Mouse (Mus musculus) liver, embryonic 12.5 days (tissue): ENCODE data around the gene Btn1a1. TPM values are rescaled to one million over a fixed set of nuclear protein-coding genes. Genes with fewer than 3 reads are reported as not detected.

Experiments used
- ATAC-seq: fragments of 200-750 bp; cut with Nextera tagmentation; 2 replicates; pipeline ENCODE4 v1.8.0; 2017; ENCODE audit warnings: moderate number of reproducible peaks, mild to moderate bottlenecking, moderate library complexity
- H3K27ac ChIP-seq: fragments of 300-500 bp; sonication (generic); 2 replicates; pipeline ENCODE4 v1.5.1; 2016; ENCODE audit warnings: mild to moderate bottlenecking
- H3K27me3 ChIP-seq: fragments of 300-500 bp; sonication (generic); replicated peaks from 2 replicates; pipeline ENCODE4 v1.6.1; 2016; ENCODE audit warnings: mild to moderate bottlenecking, moderate library complexity
- H3K36me3 ChIP-seq: fragments of 300-500 bp; sonication (generic); 2 replicates; pipeline ENCODE4 v1.6.1; 2016; ENCODE audit warnings: mild to moderate bottlenecking, moderate library complexity
- H3K4me1 ChIP-seq: fragments of 300-500 bp; sonication (generic); 2 replicates; pipeline ENCODE4 v1.6.1; 2016
- H3K4me2 ChIP-seq: fragments of 300-500 bp; sonication (generic); 2 replicates; pipeline ENCODE4 v1.6.1; 2016; ENCODE audit warnings: mild to moderate bottlenecking, moderate library complexity
- H3K4me3 ChIP-seq: fragments of 300-500 bp; sonication (generic); 2 replicates; pipeline ENCODE4 v1.5.1; 2016; ENCODE audit warnings: mild to moderate bottlenecking, moderate library complexity
- H3K9ac ChIP-seq: fragments of 300-500 bp; sonication (generic); 2 replicates; pipeline ENCODE4 v1.6.1; 2016; ENCODE audit warnings: mild to moderate bottlenecking, moderate library complexity
- H3K9me3 ChIP-seq: fragments of 300-500 bp; sonication (generic); replicated peaks from 2 replicates; pipeline ENCODE4 v1.6.1; 2016; ENCODE audit warnings: mild to moderate bottlenecking, moderate library complexity
- WGBS: fragments of 180-500 bp; shearing (Covaris S2); methylation state at CpG from one replicate; pipeline ENCODE4 v1.1.7; 2016; ENCODE audit not compliant: insufficient replicate concordance; 5-methylcytosine and 5-hydroxymethylcytosine counted together
- polyA plus RNA-seq: library from polyadenylated mRNA; unstranded; fragments of >200 nt; fragmentation: Nextera tagmentation; extraction: Ambion mirVana; gene quantifications from 2 replicates; pipeline ENCODE4 v1.2.1, GENCODE M21; 2016

Gene Btn1a1
- polyA plus RNA-seq, 1 experiment from 2014 or later: 1.9 TPM

DNA sequence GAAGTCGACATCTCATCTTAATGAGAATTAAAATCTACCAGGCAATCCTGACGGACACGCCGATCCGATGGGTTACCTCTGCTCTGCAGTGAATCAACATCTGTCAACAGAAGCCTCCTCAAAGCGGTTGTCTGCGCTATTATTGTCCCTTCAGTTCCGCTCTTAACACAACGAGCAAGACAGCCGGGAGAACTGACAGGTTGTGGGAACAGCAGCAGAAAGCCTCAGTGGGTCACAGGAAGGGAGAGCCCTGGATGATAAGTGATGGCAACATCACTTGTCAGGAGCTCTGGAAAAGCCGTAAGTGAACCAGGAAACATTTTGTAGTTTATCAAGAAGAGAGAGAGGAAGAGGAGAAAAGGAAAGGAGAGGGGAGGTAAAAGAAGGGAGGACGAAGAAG is 30.0 kb downstream of the Btn1a1 start:
- H3K4me3 ChIP-seq: peak overlapping the region; percentile 72
- H3K27ac ChIP-seq: peak overlapping the region; percentile 81
- H3K27me3 ChIP-seq: no peaks in the 10 kb centered on the region
- peaks cover 41% of the 10 kb centered on the region for H3K4me1 ChIP-seq
- ATAC-seq: no peak
- H3K36me3 ChIP-seq: no peaks in the 10 kb centered on the region
- 0% methylated on average over 12 of the region's 12 CpGs for WGBS
- peak overlapping the region; percentile 75 for H3K9ac ChIP-seq
- H3K4me2 ChIP-seq: peak overlapping the region; percentile 88
- no peaks in the 10 kb centered on the region for H3K9me3 ChIP-seq

DNA sequence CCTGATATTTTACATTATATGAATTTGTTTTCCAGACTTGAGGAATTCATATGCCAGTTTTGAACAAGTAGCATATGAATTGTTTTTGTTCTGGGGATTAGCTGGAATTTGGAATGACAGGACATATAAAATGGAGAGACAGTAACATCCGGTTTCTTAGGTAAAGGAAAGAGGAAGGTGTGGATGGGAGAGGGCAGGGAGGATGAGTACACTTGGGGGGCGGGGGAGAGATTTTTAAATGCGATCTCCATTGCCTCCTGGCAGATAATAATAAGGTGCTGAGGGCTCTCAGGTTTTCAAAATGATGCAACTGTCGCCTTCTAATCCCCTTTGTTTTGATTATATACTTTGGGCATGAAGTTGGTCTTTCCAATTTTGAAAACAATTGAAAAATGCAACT is 30.5 kb downstream of the Btn1a1 start:
- Histone ChIP-seq H3K36me3 (no peaks in the 10 kb centered on the region), H3K9me3 (no peaks in the 10 kb centered on the region), H3K4me1 (peaks cover 44% of the 10 kb centered on the region), H3K9ac (peak overlapping the region; percentile 75), H3K27ac (peak overlapping the region; percentile 81), H3K4me3 (peak overlapping the region; percentile 72), H3K4me2 (peak overlapping the region; percentile 88), H3K27me3 (no peaks in the 10 kb centered on the region)
- 11% methylated on average over 4 of the region's 4 CpGs for whole genome bisulfite sequencing
- no peak for ATAC-seq

DNA sequence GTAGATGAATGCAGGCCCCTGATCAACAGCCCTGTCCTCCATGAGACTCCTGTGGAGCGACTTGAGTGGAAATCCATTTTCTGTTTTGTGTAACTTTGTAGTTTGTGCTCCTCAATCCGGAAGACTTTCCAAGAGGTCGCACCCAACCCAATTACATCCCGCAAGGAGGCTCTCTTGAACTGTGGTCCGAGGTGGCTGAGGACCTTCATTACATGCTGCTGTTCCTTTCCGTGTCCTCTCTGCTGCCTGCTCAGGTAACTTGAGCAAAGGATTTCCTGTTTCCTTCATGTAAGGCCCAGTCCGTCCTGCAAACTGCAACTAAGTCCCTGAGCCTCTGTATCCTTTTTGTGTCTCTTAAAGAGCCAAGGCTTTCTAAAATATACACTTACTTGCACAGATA is 31.3 kb downstream of the Btn1a1 start:
- Histone ChIP-seq H3K9me3 (no peaks in the 10 kb centered on the region), H3K36me3 (no peaks in the 10 kb centered on the region), H3K4me1 (peaks cover 47% of the 10 kb centered on the region), H3K27me3 (no peaks in the 10 kb centered on the region), H3K4me3 (peak overlapping the region; percentile 72), H3K4me2 (peak overlapping the region; percentile 88), H3K27ac (peak overlapping the region; percentile 57), H3K9ac (peak overlapping the region; percentile 75)
- ATAC-seq: no peak
- 13% methylated on average over 7 of the region's 7 CpGs for WGBS

DNA sequence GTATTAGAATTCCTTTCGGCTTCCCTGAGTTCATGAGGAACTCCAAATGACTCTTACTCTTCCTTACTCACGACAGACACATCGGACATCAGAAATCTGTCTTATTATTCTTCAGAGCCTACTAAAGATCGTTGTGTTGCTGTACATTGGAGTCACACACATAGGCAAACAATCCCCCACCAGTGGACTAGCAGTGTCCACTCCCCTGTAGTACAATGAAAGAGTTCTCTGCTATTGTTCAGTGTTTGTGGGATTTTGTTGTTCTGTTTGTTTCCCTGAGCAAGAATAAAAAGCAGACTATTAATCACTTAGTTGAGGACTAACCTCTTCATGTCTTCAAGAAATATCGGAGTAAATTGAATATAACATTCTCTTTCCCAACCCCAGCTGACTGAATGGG is 31.9 kb downstream of the Btn1a1 start:
- no peak for ATAC-seq
- Histone ChIP-seq H3K36me3 (no peaks in the 10 kb centered on the region), H3K9me3 (no peaks in the 10 kb centered on the region), H3K4me1 (peaks cover 47% of the 10 kb centered on the region), H3K9ac (peak overlapping the region; percentile 49; the same call in 1 of the 2 replicates), H3K27me3 (no peaks in the 10 kb centered on the region), H3K4me3 (peak overlapping the region; percentile 17; the same call in 1 of the 2 replicates), H3K27ac (0 out of 2 replicates have a peak overlapping the region, but pooled peaks have one; percentile 5), H3K4me2 (peak overlapping the region; percentile 88)
- 59% methylated on average over 5 of the region's 5 CpGs for WGBS

- peaks cover 50% of the 10 kb centered on the region for H3K4me1 ChIP-seq
- H3K27ac ChIP-seq: peak overlapping the region; percentile 86
- no peaks in the 10 kb centered on the region for H3K27me3 ChIP-seq
- peak overlapping the region; percentile 63 for H3K4me3 ChIP-seq
- 11% methylated on average over 5 of the region's 5 CpGs for WGBS
- H3K4me2 ChIP-seq: peak overlapping the region; percentile 88
- no peak for ATAC-seq
- H3K36me3 ChIP-seq: no peaks in the 10 kb centered on the region
- no peaks in the 10 kb centered on the region for H3K9me3 ChIP-seq
- H3K9ac ChIP-seq: peak overlapping the region; percentile 72
Measured at GRCm38 (mm10) chr13:23433206-23433605, 32.5 kb downstream of the Btn1a1 start.

GRCm38 (mm10) chr13:23432562-23433201 is 33.0 kb downstream of the Btn1a1 start:
- no peaks in the 10 kb centered on the region for H3K27me3 ChIP-seq
- H3K36me3 ChIP-seq: no peaks in the 10 kb centered on the region
- H3K27ac ChIP-seq: peak overlapping the region; percentile 86
- no peaks in the 10 kb centered on the region for H3K9me3 ChIP-seq
- peaks cover 54% of the 10 kb centered on the region for H3K4me1 ChIP-seq
- H3K4me2 ChIP-seq: peak overlapping the region; percentile 88
- peak overlapping the region; percentile 72 for H3K9ac ChIP-seq
- ATAC-seq: peak; percentile 91
- WGBS: under 1% methylated on average over 28 of the region's 28 CpGs
- peak overlapping the region; percentile 63 for H3K4me3 ChIP-seq

GRCm38 (mm10) chr13:23431351-23431771 is 34.3 kb downstream of the Btn1a1 start:
- H3K4me3 ChIP-seq: peak overlapping the region; percentile 63
- H3K27ac ChIP-seq: peak overlapping the region; percentile 86
- under 1% methylated on average over 15 of the region's 15 CpGs for WGBS
- H3K4me2 ChIP-seq: peak overlapping the region; percentile 88
- peak; percentile 60 for ATAC-seq
- no peaks in the 10 kb centered on the region for H3K9me3 ChIP-seq
- H3K9ac ChIP-seq: peak overlapping the region; percentile 72
- no peaks in the 10 kb centered on the region for H3K27me3 ChIP-seq
- no peaks in the 10 kb centered on the region for H3K36me3 ChIP-seq
- H3K4me1 ChIP-seq: peaks cover 67% of the 10 kb centered on the region

DNA sequence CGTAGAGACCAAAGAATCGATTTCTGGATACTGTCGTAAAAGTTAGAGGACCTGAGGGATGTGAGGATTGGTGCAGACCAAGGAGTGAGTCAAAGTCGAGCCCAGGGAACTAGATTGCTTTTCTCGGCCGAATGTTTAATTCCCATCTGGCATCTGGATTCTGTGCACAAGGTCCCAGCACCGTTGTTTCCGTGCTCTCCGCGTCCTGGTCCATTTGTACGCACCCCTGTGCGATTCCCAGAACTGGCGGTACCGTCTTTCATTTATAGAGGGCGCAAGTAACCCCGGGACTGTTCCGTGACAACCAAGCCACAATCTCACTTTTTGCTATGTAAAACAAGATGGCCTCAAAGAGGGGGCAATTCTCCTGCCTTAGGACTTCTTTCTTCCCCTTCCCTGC is 35.0 kb downstream of the Btn1a1 start:
- peak overlapping the region; percentile 63 for H3K4me3 ChIP-seq
- WGBS: under 1% methylated on average over 17 of the region's 17 CpGs
- ATAC-seq: peak; percentile 30; the same call in 1 of the 2 replicates
- H3K27me3 ChIP-seq: no peaks in the 10 kb centered on the region
- no peaks in the 10 kb centered on the region for H3K36me3 ChIP-seq
- H3K4me1 ChIP-seq: peaks cover 71% of the 10 kb centered on the region
- peak overlapping the region; percentile 86 for H3K27ac ChIP-seq
- H3K4me2 ChIP-seq: peak overlapping the region; percentile 88
- H3K9me3 ChIP-seq: no peaks in the 10 kb centered on the region
- peak overlapping the region; percentile 72 for H3K9ac ChIP-seq

- WGBS: 31% methylated on average over 10 of the region's 10 CpGs
- Histone ChIP-seq H3K27me3 (no peaks in the 10 kb centered on the region), H3K36me3 (no peaks in the 10 kb centered on the region), H3K4me2 (peak overlapping the region; percentile 88), H3K4me3 (peak overlapping the region; percentile 63), H3K9ac (peak overlapping the region; percentile 72), H3K4me1 (peaks cover 71% of the 10 kb centered on the region), H3K27ac (no peak overlapping the region), H3K9me3 (no peaks in the 10 kb centered on the region)
- ATAC-seq: no peak
Measured at GRCm38 (mm10) chr13:23429771-23430380, 35.8 kb downstream of the Btn1a1 start.

GRCm38 (mm10) chr13:23428166-23428993 is 37.3 kb downstream of the Btn1a1 start:
- no peak overlapping the region for H3K9ac ChIP-seq
- H3K4me3 ChIP-seq: no peak overlapping the region
- no peak overlapping the region for H3K27ac ChIP-seq
- ATAC-seq: no peak
- no peaks in the 10 kb centered on the region for H3K27me3 ChIP-seq
- H3K9me3 ChIP-seq: no peaks in the 10 kb centered on the region
- peaks cover 61% of the 10 kb centered on the region for H3K4me1 ChIP-seq
- no peaks in the 10 kb centered on the region for H3K36me3 ChIP-seq
- H3K4me2 ChIP-seq: peak overlapping the region; percentile 12; the same call in 1 of the 2 replicates
- WGBS: 40% methylated on average over 16 of the region's 16 CpGs

- ATAC-seq: no peak
- no peak overlapping the region for H3K4me3 ChIP-seq
- no peak overlapping the region for H3K9ac ChIP-seq
- no peaks in the 10 kb centered on the region for H3K9me3 ChIP-seq
- no peak overlapping the region for H3K27ac ChIP-seq
- no peaks in the 10 kb centered on the region for H3K27me3 ChIP-seq
- H3K4me1 ChIP-seq: peaks cover 65% of the 10 kb centered on the region
- 64% methylated on average over 10 of the region's 10 CpGs for WGBS
- peak overlapping the region; percentile 90 for H3K4me2 ChIP-seq
- peaks cover 2% of the 10 kb centered on the region for H3K36me3 ChIP-seq
Measured at GRCm38 (mm10) chr13:23427401-23427910, 38.2 kb downstream of the Btn1a1 start.
